Mouse (Mus musculus) CD4-positive, CD25-positive, alpha-beta regulatory T cell, adult 2 months (primary cell): ENCODE data around the gene Nckap5.

ENCODE experiments used
- DNase-seq: peaks from one replicate; pipeline ENCODE4 v3.0.0-alpha.2; 2012; ENCODE audit warnings: low read depth, low spot score

Nckap5 gene

GRCm38 (mm10) chr1:126560931-126561330 is 269.7 kb downstream of the Nckap5 start:
- no peak for DNase-seq

GRCm38 (mm10) chr1:126557791-126558294 is 272.8 kb downstream of the Nckap5 start:
- DNase-seq: no peak

GRCm38 (mm10) chr1:126547979-126548378 is 282.6 kb downstream of the Nckap5 start:
- no peak for DNase-seq

- DNase-seq: no peak
These were observed 286.1 kb downstream of the Nckap5 start for GRCm38 (mm10) chr1:126544471-126544870.

- DNase-seq: no peak
These were observed 293.3 kb downstream of the Nckap5 start for GRCm38 (mm10) chr1:126537223-126537757.

GRCm38 (mm10) chr1:126535527-126535926 is 295.1 kb downstream of the Nckap5 start:
- DNase-seq: no peak

- DNase-seq: no peak
These were observed 296.6 kb downstream of the Nckap5 start for GRCm38 (mm10) chr1:126534046-126534445.

GRCm38 (mm10) chr1:126528043-126528598 is 302.5 kb downstream of the Nckap5 start:
- no peak for DNase-seq

- DNase-seq: no peak
These were observed 312.5 kb downstream of the Nckap5 start for GRCm38 (mm10) chr1:126518067-126518466.

GRCm38 (mm10) chr1:126517427-126517826 is 313.2 kb downstream of the Nckap5 start:
- DNase-seq: no peak

- no peak for DNase-seq
These were observed 315.4 kb downstream of the Nckap5 start for GRCm38 (mm10) chr1:126515054-126515756.

GRCm38 (mm10) chr1:126511835-126512445 is 318.7 kb downstream of the Nckap5 start:
- DNase-seq: no peak

- no peak for DNase-seq
These were observed 325.9 kb downstream of the Nckap5 start for GRCm38 (mm10) chr1:126504717-126505116.

- no peak for DNase-seq
These were observed 327.9 kb downstream of the Nckap5 start for GRCm38 (mm10) chr1:126502741-126503140.

- DNase-seq: no peak
These were observed 333.9 kb downstream of the Nckap5 start for GRCm38 (mm10) chr1:126496722-126497121.

- no peak for DNase-seq
These were observed 338.2 kb downstream of the Nckap5 start for GRCm38 (mm10) chr1:126492206-126493071.

- no peak for DNase-seq
These were observed 339.2 kb downstream of the Nckap5 start for GRCm38 (mm10) chr1:126491412-126491811.

GRCm38 (mm10) chr1:126490256-126490655 is 340.3 kb downstream of the Nckap5 start:
- no peak for DNase-seq

GRCm38 (mm10) chr1:126484664-126485087 is 345.9 kb downstream of the Nckap5 start:
- no peak for DNase-seq

- no peak for DNase-seq
These were observed 346.9 kb downstream of the Nckap5 start for GRCm38 (mm10) chr1:126483665-126484064.

GRCm38 (mm10) chr1:126481459-126482228 is 349.0 kb downstream of the Nckap5 start:
- DNase-seq: no peak
